Mouse (Mus musculus) adrenal gland, postnatal 10 days (tissue): ENCODE measurements at regions not wholly inside any gene's neighbourhood (a gene's known extent, or its start where the extent isn't known, plus 50 kb on each side); places are given as distances from the start of the nearest gene placed in this dataset. TPM values are rescaled to one million over a fixed set of nuclear protein-coding genes. Genes with fewer than 3 reads are reported as not detected.

Experiments
- microRNA-seq: library from miRNA; unstranded; fragments of <30 nt; microRNA quantifications from one replicate; pipeline ENCODE4 v1.2.0, GENCODE M21; 2021

Small RNA genes in the stretch of these regions (microRNA-seq; reads per million reads assigned to microRNA genes)
- gene Gm26474 = not detected
